Mouse (Mus musculus): ENCODE results near the gene Rpl10-ps3. TPM values are rescaled to one million over a fixed set of nuclear protein-coding genes. Genes with fewer than 3 reads are reported as not detected.

Gene Rpl10-ps3
- polyA plus RNA-seq (2016; fragmentation: Nextera tagmentation; extraction: Ambion mirVana): 141 and 231 TPM in 2 replicates

DNA sequence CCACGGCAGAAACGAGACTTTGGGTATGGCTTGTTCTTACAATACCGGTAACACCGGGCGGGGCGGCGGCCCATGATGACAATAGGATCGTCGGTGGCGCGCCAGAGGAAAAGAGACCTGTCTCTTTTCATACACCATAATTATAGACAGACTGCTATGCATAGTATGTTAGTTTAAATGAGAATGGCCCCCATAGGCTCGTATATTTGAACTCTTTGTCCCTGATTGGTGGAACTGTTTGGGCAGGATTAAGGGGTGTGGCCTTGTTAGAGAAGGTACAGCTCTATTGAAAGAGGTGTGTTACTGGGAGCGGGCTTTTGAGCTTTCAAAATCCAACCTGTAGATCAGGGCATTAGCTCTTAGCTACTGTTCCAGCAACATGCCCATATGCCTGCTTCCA is at the start of gene Rpl10-ps3:
Rpl10-ps3 (minus strand) TSS at position 101 of the 400 bp plus-strand sequence.
- Histone ChIP-seq H3K36me3 (no peaks in the 10 kb centered on the region), H3K27me3 (ENCODE audit: insufficient read depth, poor library complexity, severe bottlenecking) (no peaks in the 10 kb centered on the region), H3K9me3 (no peaks in the 10 kb centered on the region), H3K27ac (no peak within 1 kb of the TSS), H3K4me3 (no peak within 1 kb of the TSS), H3K4me1 (replicated peaks) (no peaks in the 10 kb centered on the region)
- 94% methylated on average over 11 of the region's 13 CpGs for WGBS
- DNase-seq (ENCODE audit: low spot score): no peak

GRCm38 (mm10) chr9:50375598-50375997 is 30.8 kb upstream of the Rpl10-ps3 start:
- 74% methylated on average over 6 of the region's 6 CpGs for WGBS

GRCm38 (mm10) chr9:50374666-50375065 is 29.9 kb upstream of the Rpl10-ps3 start:
- H3K36me3 ChIP-seq: no peaks in the 10 kb centered on the region
- H3K27me3 ChIP-seq (ENCODE audit: insufficient read depth, poor library complexity, severe bottlenecking): no peaks in the 10 kb centered on the region
- no peak overlapping the region for H3K27ac ChIP-seq
- 82% methylated on average over 5 of the region's 5 CpGs for WGBS
- peaks cover 4% of the 10 kb centered on the region; the same call in 1 of the 2 replicates for H3K4me1 ChIP-seq (replicated peaks)
- no peaks in the 10 kb centered on the region for H3K9me3 ChIP-seq
- no peak overlapping the region for H3K4me3 ChIP-seq
- no peak for DNase-seq (ENCODE audit: low spot score)

More at GRCm38 (mm10) chr9:50375598-50375997, 30.8 kb upstream of the Rpl10-ps3 start:
- Histone ChIP-seq H3K27me3 (ENCODE audit: insufficient read depth, poor library complexity, severe bottlenecking) (no peaks in the 10 kb centered on the region), H3K4me1 (replicated peaks) (peaks cover 4% of the 10 kb centered on the region; the same call in 1 of the 2 replicates), H3K4me3 (no peak overlapping the region), H3K27ac (no peak overlapping the region), H3K9me3 (no peaks in the 10 kb centered on the region), H3K36me3 (no peaks in the 10 kb centered on the region)
- no peak for DNase-seq (ENCODE audit: low spot score)

- 85% methylated on average over 8 of the region's 8 CpGs for WGBS
- Histone ChIP-seq H3K4me1 (replicated peaks) (peaks cover 7% of the 10 kb centered on the region; the same call in 1 of the 2 replicates), H3K27ac (no peak overlapping the region), H3K4me3 (no peak overlapping the region), H3K9me3 (no peaks in the 10 kb centered on the region), H3K36me3 (no peaks in the 10 kb centered on the region), H3K27me3 (ENCODE audit: insufficient read depth, poor library complexity, severe bottlenecking) (no peaks in the 10 kb centered on the region)
- DNase-seq (ENCODE audit: low spot score): no peak
Observed at GRCm38 (mm10) chr9:50368551-50369297, 24.0 kb upstream of the Rpl10-ps3 start.

- Histone ChIP-seq H3K27me3 (ENCODE audit: insufficient read depth, poor library complexity, severe bottlenecking) (no peaks in the 10 kb centered on the region), H3K27ac (no peak overlapping the region), H3K36me3 (no peaks in the 10 kb centered on the region), H3K4me3 (no peak overlapping the region), H3K9me3 (no peaks in the 10 kb centered on the region), H3K4me1 (replicated peaks) (peaks cover 11% of the 10 kb centered on the region; the same call in 1 of the 2 replicates)
- no peak for DNase-seq (ENCODE audit: low spot score)
- WGBS: 71% methylated on average over 11 of the region's 11 CpGs
Observed at GRCm38 (mm10) chr9:50365059-50365780, 20.5 kb upstream of the Rpl10-ps3 start.

- Histone ChIP-seq H3K36me3 (no peaks in the 10 kb centered on the region), H3K27me3 (ENCODE audit: insufficient read depth, poor library complexity, severe bottlenecking) (no peaks in the 10 kb centered on the region), H3K27ac (no peak overlapping the region), H3K4me3 (no peak overlapping the region), H3K9me3 (no peaks in the 10 kb centered on the region), H3K4me1 (replicated peaks) (peaks cover 11% of the 10 kb centered on the region; the same call in 1 of the 2 replicates)
- DNase-seq (ENCODE audit: low spot score): no peak
- WGBS: 77% methylated on average over 2 of the region's 2 CpGs
Observed at GRCm38 (mm10) chr9:50363962-50364361, 19.2 kb upstream of the Rpl10-ps3 start.

GRCm38 (mm10) chr9:50363259-50363658 is 18.5 kb upstream of the Rpl10-ps3 start:
- Histone ChIP-seq H3K9me3 (no peaks in the 10 kb centered on the region), H3K36me3 (no peaks in the 10 kb centered on the region), H3K4me3 (no peak overlapping the region), H3K27ac (no peak overlapping the region), H3K4me1 (replicated peaks) (peaks cover 7% of the 10 kb centered on the region; the same call in 1 of the 2 replicates), H3K27me3 (ENCODE audit: insufficient read depth, poor library complexity, severe bottlenecking) (no peaks in the 10 kb centered on the region)
- no peak for DNase-seq (ENCODE audit: low spot score)
- WGBS: 74% methylated on average over 5 of the region's 5 CpGs

GRCm38 (mm10) chr9:50362556-50362955 is 17.8 kb upstream of the Rpl10-ps3 start:
- H3K36me3 ChIP-seq: no peaks in the 10 kb centered on the region
- DNase-seq (ENCODE audit: low spot score): no peak
- no peak overlapping the region for H3K4me3 ChIP-seq
- H3K4me1 ChIP-seq (replicated peaks): peaks cover 7% of the 10 kb centered on the region; the same call in 1 of the 2 replicates
- no peak overlapping the region for H3K27ac ChIP-seq
- no peaks in the 10 kb centered on the region for H3K27me3 ChIP-seq (ENCODE audit: insufficient read depth, poor library complexity, severe bottlenecking)
- 64% methylated on average over 3 of the region's 3 CpGs for WGBS
- no peaks in the 10 kb centered on the region for H3K9me3 ChIP-seq

DNA sequence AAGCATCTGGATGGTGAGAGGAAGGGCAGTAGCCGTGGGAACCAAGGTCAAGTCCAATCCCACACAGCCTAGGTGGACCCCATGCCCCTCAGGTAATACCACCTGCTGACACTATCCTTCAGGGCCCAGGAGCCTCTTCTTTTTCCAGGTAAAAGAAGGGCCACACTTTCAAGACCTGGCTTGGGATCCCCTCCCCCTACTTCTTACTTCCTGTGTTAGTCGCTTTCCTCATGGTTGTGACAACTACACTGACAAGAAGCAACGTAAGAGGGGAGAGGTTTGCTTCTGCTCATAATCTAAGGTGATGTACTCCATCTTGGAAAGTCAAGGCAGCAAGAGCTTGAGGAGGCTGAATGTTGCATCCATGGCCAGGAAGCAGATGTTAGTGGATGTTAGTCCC is 15.6 kb upstream of the Rpl10-ps3 start:
- DNase-seq (ENCODE audit: low spot score): no peak
- H3K4me1 ChIP-seq (replicated peaks): peaks cover 5% of the 10 kb centered on the region; the same call in 1 of the 2 replicates
- WGBS: 78% methylated on average over 3 of the region's 3 CpGs
- H3K9me3 ChIP-seq: no peaks in the 10 kb centered on the region
- no peak overlapping the region for H3K4me3 ChIP-seq
- H3K27me3 ChIP-seq (ENCODE audit: insufficient read depth, poor library complexity, severe bottlenecking): no peaks in the 10 kb centered on the region
- no peaks in the 10 kb centered on the region for H3K36me3 ChIP-seq
- no peak overlapping the region for H3K27ac ChIP-seq

DNA sequence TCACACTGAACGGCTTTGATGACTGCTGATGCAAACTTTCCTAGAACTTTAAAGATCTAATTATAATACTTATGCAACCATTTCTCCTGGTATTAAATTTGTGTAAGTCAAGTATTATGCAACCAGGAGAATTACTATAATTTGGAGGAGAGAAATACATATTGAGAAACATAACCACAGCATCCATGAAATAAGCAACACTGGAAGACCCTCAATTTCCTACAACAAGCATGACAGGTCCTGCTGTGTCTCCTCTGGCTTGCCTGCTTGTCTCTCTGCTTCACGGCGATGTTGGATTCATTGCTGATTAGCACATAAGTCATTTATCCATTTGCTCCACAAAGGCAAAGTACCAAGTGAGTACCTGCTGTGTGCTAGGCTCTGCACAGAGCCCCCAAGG is 12.6 kb upstream of the Rpl10-ps3 start:
- no peaks in the 10 kb centered on the region for H3K9me3 ChIP-seq
- H3K4me1 ChIP-seq (replicated peaks): peaks cover 2% of the 10 kb centered on the region; the same call in 1 of the 2 replicates
- no peaks in the 10 kb centered on the region for H3K27me3 ChIP-seq (ENCODE audit: insufficient read depth, poor library complexity, severe bottlenecking)
- no peak overlapping the region for H3K27ac ChIP-seq
- no peak overlapping the region for H3K4me3 ChIP-seq
- no peaks in the 10 kb centered on the region for H3K36me3 ChIP-seq
- no peak for DNase-seq (ENCODE audit: low spot score)
- WGBS: 68% methylated on average over 3 of the region's 3 CpGs

GRCm38 (mm10) chr9:50351746-50352145 is 7.0 kb upstream of the Rpl10-ps3 start:
- Histone ChIP-seq H3K27me3 (ENCODE audit: insufficient read depth, poor library complexity, severe bottlenecking) (no peaks in the 10 kb centered on the region), H3K27ac (no peak overlapping the region), H3K4me1 (replicated peaks) (no peaks in the 10 kb centered on the region), H3K9me3 (no peaks in the 10 kb centered on the region), H3K4me3 (no peak overlapping the region), H3K36me3 (no peaks in the 10 kb centered on the region)
- DNase-seq (ENCODE audit: low spot score): no peak
- WGBS: 79% methylated on average over 4 of the region's 4 CpGs

DNA sequence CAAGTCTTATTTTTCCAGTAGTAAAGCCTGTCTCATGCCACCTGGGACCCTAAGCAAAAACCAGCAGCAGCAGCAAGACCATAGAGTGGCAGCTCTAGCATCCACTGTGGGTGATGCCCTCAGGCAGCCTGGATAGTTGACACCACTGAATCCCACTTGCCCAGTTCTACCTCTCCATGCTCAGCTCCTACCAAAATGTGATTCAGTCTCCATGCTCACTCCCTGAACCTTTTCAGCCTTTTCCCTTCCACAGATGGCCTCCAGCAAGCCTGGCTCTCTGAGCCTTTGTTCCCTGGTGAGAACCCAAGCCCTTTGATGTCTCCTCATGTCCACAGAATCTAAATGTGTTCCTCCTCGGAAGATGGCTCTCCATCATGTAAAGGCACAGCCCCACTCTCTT is 5.8 kb upstream of the Rpl10-ps3 start:
- 73% methylated on average over 1 of the region's 1 CpGs for WGBS
- no peak overlapping the region for H3K27ac ChIP-seq

DNA sequence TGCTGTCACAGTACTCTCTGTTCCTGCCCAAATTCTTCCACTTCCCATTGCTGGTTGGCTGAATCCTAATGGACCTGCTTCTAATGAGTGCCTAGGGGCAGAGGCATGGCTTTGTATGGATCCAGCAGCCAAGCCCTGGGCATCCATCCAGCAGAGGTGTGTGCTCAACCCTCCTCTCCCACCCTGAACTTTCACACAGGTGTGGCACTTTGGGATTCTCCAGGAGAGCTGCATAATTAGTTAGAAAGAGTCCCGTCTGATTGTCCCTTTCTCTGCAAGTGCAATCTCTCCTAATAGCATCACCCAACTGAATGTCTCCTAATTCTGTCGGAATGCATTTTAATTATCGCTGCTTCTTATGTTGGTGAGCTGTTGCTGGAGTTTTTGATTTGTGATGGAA is 4.4 kb upstream of the Rpl10-ps3 start:
- H3K36me3 ChIP-seq: no peaks in the 10 kb centered on the region
- DNase-seq (ENCODE audit: low spot score): no peak
- H3K4me3 ChIP-seq: no peak overlapping the region
- 86% methylated on average over 3 of the region's 3 CpGs for WGBS
- H3K27me3 ChIP-seq (ENCODE audit: insufficient read depth, poor library complexity, severe bottlenecking): no peaks in the 10 kb centered on the region
- H3K27ac ChIP-seq: no peak overlapping the region
- H3K4me1 ChIP-seq (replicated peaks): no peaks in the 10 kb centered on the region
- no peaks in the 10 kb centered on the region for H3K9me3 ChIP-seq

More for the DNA sequence above, 5.8 kb upstream of the Rpl10-ps3 start:
- Histone ChIP-seq H3K36me3 (no peaks in the 10 kb centered on the region), H3K4me3 (no peak overlapping the region), H3K4me1 (replicated peaks) (no peaks in the 10 kb centered on the region), H3K27me3 (ENCODE audit: insufficient read depth, poor library complexity, severe bottlenecking) (no peaks in the 10 kb centered on the region), H3K9me3 (no peaks in the 10 kb centered on the region)
- DNase-seq (ENCODE audit: low spot score): no peak
